Mouse (Mus musculus) CD4-positive naive resting alpha-beta T cell, adult 57 days (primary cell): ENCODE measurements around the gene Aes. TPM values are rescaled to one million over a fixed set of nuclear protein-coding genes. Genes with fewer than 3 reads are reported as not detected.

Experiments
- total RNA-seq: library from RNA; stranded (reverse); gene quantifications from one replicate; pipeline ENCODE4 v1.2.4, GENCODE M21; 2023

Aes gene
- total RNA-seq, result 616 TPM

DNA sequence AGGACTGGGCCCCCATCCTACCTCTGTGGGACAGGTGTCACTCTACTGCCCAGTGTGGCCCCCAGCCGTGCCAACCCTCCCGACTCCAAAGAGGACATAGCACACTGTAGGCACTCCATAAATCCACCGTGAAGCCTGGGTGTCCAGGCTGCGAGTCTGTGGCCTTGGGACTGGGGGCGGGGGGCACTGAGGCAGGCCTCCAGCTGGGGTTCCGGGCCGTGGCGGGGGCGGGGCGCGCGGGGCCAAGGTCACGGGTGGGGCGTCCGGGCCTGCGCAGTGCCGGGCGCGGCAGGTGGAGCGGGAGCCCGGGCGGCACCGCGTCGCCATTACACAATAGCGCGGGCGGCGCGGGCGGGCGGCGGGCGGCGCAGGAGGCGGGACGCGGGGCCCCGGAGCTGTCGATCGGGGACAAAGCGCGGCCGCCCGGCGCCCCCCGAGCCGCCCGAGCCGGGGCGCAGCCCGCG lies at the start of gene Aes:
TSS of gene Aes (plus strand) at position 326 of the 464 bp plus-strand sequence.

DNA sequence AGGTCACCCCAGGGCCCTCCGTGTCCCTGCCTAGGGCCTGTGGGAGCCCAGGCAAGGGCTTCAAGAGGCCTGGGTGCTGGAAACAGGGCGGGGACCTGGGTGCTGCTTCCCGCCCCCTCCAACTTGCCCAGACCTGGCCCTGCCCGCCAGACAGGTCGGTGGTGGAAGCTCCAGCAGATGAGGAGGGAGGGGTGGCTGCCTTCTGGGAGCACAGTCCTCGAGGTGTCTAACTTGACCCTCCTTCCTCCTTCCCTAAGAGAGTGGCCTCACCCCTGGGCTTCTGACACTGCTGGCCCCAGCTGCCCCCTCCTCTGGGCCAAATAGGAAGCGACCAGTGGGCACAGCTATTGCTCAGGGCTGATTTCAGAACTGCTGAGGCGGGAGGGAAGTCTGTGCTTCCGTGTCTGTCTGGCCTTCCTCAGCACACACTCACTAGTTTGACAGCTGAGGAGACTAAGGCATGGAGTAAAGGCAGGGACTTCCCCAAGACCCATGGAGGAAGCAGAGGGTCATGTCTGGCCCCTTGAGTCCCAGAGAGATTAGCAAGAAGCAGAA lies 35.2 kb upstream of the Aes start, which contains the start of gene Gna15:
TSS of gene Gna15 (minus strand) at position 175 of the 555 bp plus-strand sequence.

DNA sequence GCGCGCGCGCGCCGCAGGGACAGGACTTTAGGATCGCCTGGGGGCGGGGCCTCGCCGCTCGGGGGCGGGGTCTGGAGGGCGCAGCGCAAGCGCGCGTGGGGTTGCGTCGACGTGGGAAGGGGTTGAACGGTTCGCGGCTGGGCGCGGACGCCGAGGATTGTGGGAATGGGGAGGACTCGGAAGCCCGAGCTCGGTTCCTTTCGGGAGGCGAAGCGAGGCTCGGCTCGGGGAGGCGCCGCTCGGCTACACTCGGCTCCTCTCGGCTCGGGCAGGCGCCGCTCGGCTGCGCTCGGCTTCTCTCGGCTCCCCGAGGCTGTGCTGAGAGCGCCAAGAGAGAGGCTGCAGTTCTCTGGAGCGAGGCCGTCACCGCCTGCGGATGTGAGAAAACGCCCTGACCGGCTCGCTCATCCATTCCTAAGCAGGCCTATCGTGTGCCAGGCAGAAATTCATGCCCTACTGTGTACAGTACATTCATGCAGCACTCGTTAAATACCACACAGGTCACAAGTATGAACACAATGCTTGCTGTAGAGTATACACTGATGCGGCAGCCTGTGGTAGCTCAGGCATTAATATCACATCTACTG lies 14.0 kb upstream of the Aes start, which contains the start of gene Gna11:
TSS of gene Gna11 (minus strand) at position 30 of the 587 bp plus-strand sequence.

DNA sequence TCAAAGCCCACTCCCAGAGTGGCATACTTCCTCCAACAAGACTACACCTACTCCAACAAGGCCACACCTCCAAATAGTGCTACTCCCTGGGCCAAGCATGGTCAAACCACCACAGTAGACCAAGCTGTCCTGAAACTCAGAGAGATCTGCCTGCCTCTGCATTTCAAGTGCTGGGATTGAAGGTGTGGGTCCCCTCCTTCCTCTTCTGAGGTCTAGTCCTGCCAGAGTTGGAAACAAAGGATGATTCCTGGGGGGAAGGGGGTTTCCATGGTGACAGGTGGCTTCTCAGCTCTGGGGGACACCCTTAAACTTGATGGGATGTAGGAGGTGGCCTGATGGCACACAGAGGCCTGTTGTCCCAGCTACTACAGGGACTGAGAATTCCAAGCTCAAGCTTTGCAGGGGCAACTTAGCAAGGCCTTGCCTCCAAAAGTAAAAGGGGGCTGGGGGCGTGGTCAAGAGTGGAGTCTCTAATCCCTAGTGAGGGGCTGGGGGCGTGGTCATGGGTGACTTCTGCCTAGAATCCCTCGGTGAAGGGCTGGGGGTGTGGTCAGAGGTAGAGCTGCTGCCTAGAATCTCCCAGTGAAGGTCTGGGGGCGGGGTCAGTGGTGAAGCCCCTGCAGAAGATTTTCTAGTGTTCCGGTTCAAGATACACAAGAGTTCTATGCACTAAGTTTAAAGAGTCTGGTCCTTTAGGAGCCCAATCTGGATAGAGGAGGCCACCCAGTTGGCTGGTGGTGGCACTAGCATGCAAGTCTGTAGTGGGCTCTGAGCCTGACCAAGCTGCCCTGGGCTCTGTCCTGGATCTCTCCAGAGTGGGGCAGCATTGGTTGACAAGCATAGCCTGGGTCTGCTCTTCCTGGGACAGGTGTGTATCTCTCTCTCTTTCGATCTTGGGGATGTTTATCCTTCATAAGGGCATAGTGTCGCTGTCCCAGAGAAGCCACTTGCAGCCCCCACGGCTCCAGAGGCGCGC lies 15.1 kb downstream of the Aes start, which contains the start of gene Tle2:
TSS of gene Tle2 (plus strand) at position 481 of the 976 bp plus-strand sequence.

DNA sequence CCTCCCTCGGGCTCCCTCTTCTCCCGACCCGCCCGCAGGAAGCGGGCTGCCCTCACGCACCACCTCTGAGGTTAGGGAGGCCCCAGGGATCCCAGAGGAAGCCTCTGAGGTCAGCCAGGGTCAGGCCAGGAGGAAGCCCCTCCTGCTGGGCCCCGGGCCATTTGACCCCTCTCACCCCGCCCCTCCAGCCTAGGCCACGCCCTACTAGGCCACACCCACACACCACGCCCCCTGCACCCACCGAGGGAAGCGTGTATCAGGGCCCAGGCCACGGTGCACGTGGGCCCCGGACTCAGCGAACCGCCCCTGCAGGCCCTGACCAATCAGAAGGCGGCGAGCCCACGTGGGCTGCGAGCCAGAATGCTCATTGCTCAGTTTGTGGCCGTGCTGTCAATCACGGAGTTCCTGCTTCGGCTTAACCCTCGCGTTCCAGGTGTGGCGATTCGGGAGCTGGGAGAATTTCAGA lies 41.5 kb downstream of the Aes start, which contains the start of gene Tle6:
TSS of gene Tle6 (minus strand) at position 336 of the 466 bp plus-strand sequence.

DNA sequence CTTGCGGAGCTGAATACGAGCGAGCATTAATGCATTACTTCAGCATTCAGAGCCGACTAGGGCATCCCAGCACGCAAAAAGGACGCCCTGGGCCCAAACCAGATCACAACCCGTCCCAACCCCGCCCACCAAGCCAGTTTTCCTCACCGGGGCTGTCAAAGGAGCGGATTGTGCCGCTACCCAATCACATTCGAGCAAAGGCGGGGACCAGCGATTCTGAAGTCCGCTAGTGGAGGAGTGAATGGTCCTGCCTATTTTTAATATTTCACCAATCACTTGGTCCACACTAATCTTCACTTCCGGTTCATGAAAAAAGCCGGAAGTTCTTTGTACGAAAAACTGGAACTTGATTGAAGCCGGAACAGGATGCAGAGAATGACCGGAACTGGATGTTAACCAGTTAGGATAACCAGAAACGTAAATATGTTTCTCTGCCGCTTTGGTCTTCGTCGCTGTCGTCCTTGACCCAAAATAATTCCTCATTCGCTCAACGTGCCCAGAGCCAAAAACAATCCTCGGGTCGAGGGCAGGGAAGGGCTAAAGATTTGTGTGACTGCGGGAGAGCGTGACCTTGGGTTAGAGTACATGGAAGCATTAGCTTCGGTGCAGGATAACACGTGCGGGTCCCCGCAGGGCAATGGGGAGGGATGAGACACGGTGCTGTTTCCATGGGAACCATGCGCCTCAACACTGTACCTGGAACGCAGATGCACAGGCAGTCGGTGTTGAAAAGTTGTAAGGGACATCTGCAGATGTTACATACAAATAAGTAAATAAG lies 46.9 kb downstream of the Aes start, which contains the start of gene BC025920:
TSS of gene BC025920 (plus strand) at position 297 of the 778 bp plus-strand sequence.

Other genes with a start within 250 kb of the Aes start
- 47.9 TPM for gene Cactin, start 238.4 kb upstream of the Aes start, total RNA-seq
- 26.1 TPM for gene Tbxa2r, start 230.8 kb upstream of the Aes start, total RNA-seq
- not detected for gene Gipc3, start 216.2 kb upstream of the Aes start, total RNA-seq
- gene Hmg20b, start 209.0 kb upstream of the Aes start, total RNA-seq, result 55.4 TPM
- gene Mfsd12, start 202.0 kb upstream of the Aes start, total RNA-seq, result 5.4 TPM
- gene 4930404N11Rik, start 193.7 kb upstream of the Aes start, total RNA-seq, result 7.5 TPM
- gene Fzr1, start 181.0 kb upstream of the Aes start, total RNA-seq, result 27.2 TPM
- 32.6 TPM for gene Dohh, start 175.1 kb upstream of the Aes start, total RNA-seq
- gene Gm48551, start 175.0 kb upstream of the Aes start, total RNA-seq, result 4.7 TPM
- gene Gm48552, start 170.5 kb upstream of the Aes start, total RNA-seq, result 9.7 TPM
- gene Smim24, start 166.4 kb upstream of the Aes start, total RNA-seq, result 2.2 TPM
- gene Nfic, start 103.9 kb upstream of the Aes start, total RNA-seq, result 20.3 TPM
- 1.2 TPM for gene Celf5, start 76.8 kb upstream of the Aes start, total RNA-seq
- 199 TPM for gene Ncln, start 63.1 kb upstream of the Aes start, total RNA-seq
- gene S1pr4, start 59.4 kb upstream of the Aes start, total RNA-seq, result 139 TPM
- gene Gna15, start 35.3 kb upstream of the Aes start, total RNA-seq, result 3.3 TPM
- gene Gna11, start 14.3 kb upstream of the Aes start, total RNA-seq, result 17.5 TPM
- gene Tle2, start 15.1 kb downstream of the Aes start, total RNA-seq, result 6.3 TPM
- not detected for gene Tle6, start 41.6 kb downstream of the Aes start, total RNA-seq
- 3.2 TPM for gene BC025920, start 46.8 kb downstream of the Aes start, total RNA-seq
- 23.7 TPM for gene Sirt6, start 68.3 kb downstream of the Aes start, total RNA-seq
- 5.9 TPM for gene Ankrd24, start 69.1 kb downstream of the Aes start, total RNA-seq
- gene Gm10778, start 89.6 kb downstream of the Aes start, total RNA-seq, result 2.1 TPM
- gene Zfp433, start 145.3 kb downstream of the Aes start, total RNA-seq, result 7.8 TPM
- 4.9 TPM for gene Gm3055, start 211.7 kb downstream of the Aes start, total RNA-seq